Mouse (Mus musculus) frontal cortex, postnatal 14 days (tissue): Measurements from ENCODE around the gene Afdn.
"Not testable (repeated sequence)": the region's sequence is repeated elsewhere in the genome, so short reads cannot be mapped to it uniquely, and the experiment has no call there.

ENCODE experiments used
- DNase-seq, 2 experiments: peaks; one replicate each; pipeline ENCODE4 v3.0.0; 2022; ENCODE audit warnings: low spot score in 2 of 2

The Afdn gene

GRCm38 (mm10) chr17:13738916-13739315 is 21.4 kb upstream of the Afdn start:
- DNase-seq = no peak

DNA sequence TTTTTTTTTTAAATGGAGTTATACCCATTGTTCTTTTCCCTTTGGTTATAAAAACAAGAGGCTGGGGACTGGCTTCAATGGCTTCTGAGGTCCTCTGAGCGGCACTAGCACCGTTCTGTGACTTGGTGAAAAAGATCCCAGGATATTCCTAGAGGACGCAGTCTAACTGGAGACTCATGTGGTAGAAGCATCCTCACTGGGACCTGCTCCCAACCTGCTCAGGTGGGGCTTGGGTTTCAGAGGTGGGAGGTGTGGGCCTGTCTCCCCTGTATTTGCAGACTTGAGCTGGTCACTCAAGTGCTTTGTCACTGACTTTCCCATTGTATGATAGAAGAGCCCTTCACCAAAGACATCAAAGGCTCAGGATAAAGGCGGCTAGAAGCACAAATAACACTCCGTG is 20.4 kb upstream of the Afdn start:
- no peak for DNase-seq

DNA sequence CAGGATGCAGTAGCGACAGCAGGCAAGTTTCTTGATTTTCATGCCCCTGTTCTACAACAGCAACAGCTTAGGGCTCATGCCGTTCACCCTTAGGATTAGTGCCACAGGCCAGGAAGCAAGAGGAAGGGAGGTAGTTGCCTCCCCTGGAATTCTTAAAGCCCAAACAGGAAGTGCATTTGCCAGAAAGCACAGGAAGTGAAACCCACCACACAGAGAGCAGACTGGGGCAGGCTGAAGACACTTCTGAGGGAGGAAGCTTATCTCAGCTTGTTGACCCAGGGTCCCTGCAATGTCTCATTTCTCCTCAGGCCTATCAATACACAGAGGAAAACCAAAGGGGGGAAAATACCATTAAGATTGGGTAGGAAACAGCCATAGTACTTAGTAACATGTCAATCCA is 19.5 kb upstream of the Afdn start:
- no peak for DNase-seq

- no peak for DNase-seq
These were observed 18.7 kb upstream of the Afdn start for GRCm38 (mm10) chr17:13741611-13742010.

DNA sequence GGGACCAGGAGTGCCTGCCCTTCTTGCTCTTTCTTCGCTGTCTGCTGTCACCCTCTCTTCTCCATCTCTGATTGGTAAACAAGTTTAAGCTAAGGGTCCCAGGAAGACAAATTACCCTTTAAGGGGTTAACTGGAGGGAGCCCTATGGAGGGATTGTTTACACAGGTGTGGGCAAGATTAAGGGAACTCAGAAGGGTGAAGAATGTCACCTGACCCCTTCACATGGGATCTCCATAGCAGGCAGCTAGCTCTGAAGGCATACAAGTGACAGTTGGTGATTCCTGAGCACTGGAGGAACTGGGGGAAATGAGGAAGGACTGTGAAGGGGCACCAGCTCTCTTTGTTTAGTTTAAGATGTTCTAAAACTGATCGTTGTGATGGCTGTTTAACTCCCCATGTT is 18.0 kb upstream of the Afdn start:
- DNase-seq = no peak

DNA sequence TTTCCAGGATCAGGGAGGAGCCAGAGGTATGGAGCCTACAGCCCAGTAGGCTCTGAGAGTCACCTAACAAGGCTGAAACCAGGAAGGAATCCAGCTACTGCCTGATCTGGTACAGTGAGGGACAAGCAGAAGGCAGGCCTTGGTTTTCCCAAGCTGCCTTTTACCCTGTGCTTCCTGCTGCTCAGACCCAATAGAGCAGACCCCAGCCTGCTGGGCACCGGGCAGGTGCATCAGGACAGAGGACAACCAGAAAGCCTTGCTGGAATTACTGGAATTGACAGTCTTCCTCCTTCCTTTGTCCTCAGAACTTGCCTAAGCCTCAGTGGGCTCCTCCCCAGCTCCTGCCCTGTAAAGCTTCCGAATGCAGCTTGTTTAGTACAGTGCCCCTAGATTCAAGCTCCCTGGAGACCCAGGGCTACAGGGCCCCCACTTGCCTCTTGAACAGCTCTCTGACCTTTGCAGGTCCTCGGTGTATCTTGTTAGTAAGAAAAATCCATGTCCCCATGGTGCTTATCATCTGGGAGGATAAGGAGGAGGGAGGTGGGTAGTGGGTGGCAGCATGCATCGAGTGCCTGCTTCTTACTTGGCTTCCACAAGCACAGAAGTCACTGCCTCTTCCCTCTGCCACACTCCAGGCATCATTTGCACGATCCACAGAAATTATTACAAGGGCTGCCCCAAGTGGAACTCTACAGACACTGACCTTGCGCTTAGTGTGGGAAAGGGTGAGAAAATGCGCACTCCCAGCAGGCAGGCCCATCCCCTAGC is 17.2 kb upstream of the Afdn start:
- no peak for DNase-seq

DNA sequence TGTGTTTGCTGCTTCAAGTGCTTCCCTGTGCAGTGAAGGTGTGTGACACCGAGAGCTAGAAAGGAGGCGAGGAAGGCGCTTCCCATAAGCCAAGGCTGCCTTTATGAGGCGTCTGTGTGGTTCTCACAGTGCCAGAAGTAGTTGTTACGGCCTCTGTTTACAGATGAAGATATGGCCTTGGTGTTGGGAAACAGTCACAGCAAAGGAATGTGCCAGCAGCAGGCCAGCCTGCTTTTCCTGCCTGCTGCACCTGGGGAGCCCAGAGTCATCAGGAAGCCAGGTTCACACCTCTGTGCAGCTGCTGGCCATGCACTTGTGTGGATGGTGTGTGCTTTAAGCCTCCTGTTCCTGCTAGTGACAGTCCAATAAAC is 16.6 kb upstream of the Afdn start:
- no peak for DNase-seq

- no peak for DNase-seq
These were observed 16.1 kb upstream of the Afdn start for GRCm38 (mm10) chr17:13744219-13744618.

DNA sequence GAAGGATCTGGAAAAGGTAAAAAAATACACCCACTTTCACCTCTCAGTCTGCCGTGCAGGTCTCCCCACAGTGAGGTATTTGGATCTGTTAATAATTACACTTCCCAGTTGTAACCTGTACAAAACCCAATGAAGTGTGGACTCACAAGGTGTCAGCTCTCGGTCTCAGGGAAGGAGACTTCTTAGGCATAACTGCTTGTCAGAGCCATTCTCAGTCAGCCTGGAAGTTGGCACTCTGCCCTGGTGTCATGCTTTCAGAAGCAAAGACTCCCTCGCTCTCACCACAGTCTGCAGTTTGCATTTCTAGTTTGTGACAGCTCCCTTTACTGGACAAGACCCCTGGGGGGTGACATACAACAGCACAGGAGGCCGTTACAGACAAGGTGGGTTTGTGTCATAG is 15.5 kb upstream of the Afdn start:
- DNase-seq = no peak

DNA sequence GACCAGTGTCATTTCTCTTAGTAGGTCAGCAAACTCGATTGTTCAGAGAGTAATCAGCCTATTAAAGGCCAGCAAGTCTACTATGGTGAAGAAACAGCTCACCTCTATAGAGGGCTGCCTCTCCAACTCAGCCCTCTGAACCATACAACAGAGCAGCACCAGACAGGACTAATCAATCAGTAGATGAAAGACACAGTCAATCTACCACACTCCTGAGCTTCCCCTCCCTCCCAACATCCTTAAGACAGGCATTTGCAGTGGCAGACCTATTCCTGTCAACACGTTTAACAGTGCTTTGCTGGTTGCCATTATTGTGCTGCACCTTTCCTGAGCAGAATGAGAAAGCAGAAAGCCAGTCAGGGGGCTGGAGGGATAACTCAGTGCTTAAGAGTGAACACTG is 15.0 kb upstream of the Afdn start:
- no peak for DNase-seq

GRCm38 (mm10) chr17:13746330-13746729 is 14.0 kb upstream of the Afdn start:
- no peak for DNase-seq

DNA sequence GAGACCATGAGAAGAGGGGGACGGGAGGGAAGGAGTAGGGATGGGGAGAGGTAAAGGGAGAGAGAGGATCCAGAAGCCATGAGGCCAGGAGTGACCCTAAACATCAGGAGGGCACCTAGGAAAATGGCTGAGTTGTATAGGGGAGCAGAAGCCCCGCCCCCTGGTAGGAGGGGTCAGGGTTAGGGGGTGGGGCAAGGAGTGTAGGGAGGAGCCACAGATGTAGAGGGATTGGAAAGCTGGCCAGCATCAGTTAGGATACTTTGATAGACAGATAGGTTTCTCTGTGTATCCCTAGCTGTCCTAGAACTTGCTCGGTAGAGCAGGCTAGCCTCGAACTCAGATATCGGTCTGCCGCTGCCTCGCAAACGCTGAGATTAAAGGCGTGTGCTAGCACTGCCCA is 12.7 kb upstream of the Afdn start:
- no peak for DNase-seq

- DNase-seq = no peak
These were observed 11.3 kb upstream of the Afdn start for GRCm38 (mm10) chr17:13749027-13749426.

DNA sequence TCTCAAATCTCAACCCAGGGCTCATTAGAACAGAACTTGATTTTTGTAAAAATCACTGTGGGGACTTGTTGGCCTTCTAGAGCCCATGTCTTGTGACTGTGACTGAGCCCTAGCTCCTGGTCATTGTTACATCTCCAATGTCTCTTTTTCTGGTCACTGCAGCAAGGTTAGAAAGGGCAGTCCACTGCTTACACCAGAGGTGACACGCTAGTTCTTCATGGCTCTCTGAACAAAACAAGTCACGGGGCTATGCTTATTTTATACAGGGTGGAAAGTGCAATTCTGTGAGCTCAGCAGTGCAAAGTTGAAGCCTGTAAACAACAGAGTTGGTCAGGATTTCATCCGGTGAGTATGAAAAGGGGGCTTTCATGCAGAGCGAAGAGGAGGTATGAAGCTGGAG is 6.4 kb upstream of the Afdn start:
- no peak for DNase-seq

DNA sequence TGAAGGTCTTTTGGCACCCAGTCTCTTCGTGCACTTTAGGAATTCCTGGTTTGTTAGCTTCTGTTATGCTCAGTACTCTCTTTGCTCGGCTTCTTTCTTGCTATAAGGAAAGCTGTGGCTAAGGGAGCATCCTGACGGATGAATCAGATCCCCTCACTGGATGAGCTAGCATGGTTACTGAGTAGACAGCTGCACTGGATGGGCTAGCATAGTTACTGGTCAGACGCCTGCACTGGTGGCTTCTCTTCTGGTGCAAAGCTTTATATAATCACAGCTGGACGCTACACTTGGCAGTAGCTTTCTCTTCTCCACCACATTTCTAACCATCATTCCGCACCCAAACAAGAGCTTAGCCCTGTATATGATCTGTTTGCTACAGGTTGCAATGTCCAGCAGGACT is 5.4 kb upstream of the Afdn start:
- no peak for DNase-seq

GRCm38 (mm10) chr17:13758586-13758985 is 1.8 kb upstream of the Afdn start:
- DNase-seq = no peak

GRCm38 (mm10) chr17:13759156-13759852 is 1.0 kb upstream of the Afdn start:
- no peak for DNase-seq

DNA sequence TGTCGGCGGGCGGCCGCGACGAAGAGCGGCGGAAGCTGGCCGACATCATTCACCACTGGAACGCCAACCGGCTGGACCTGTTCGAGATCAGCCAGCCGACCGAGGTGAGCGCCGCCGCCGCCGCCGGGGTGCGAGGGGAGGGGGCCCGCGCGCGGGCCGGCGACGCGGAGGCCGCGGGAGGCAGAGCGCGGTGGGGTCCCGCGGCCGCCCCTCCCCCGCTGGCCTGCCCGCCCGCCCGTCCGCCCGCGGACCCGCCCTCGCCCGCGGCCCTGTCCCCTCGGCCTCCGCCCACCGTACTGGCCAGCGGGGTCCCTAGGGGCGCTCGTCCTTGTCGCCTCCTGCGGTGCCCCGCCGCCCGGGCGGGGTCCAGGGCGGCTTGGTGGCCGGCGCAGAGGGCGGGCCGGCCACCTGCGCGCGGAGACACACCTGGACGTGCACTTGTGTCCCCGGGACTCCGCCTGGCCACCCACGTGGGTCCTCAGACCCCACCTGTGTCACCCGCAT is 388 bp downstream of the Afdn start:
- no peak for DNase-seq

- peak in 1 of 2 experiments; percentile 44 for DNase-seq
These were observed 1.0 kb downstream of the Afdn start, which contains the start of gene Tcte2 for GRCm38 (mm10) chr17:13761179-13761913. Gene Tcte2, minus strand, starts transcription at chr17:13761825.

DNA sequence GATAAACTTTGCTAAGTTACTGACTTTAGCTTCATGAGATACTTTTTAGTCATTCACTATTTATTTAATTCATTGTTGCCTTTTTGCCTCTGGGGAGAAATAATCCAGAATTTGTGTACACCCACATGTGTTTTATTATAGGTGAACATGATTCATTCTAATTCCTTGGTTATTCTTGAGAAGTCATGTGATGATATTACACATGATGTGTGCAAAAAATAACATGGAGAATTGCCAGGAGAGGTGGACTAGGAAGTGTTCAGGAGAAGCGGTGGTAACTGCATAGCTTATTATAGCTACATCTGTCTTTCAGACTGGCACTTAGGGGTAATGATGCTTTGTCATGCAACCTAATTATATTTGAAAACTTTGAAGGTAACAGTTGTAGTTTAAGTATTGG is 3.5 kb downstream of the Afdn start:
- no peak for DNase-seq

GRCm38 (mm10) chr17:13764911-13765310 is 4.6 kb downstream of the Afdn start:
- DNase-seq = not testable (repeated sequence)

DNA sequence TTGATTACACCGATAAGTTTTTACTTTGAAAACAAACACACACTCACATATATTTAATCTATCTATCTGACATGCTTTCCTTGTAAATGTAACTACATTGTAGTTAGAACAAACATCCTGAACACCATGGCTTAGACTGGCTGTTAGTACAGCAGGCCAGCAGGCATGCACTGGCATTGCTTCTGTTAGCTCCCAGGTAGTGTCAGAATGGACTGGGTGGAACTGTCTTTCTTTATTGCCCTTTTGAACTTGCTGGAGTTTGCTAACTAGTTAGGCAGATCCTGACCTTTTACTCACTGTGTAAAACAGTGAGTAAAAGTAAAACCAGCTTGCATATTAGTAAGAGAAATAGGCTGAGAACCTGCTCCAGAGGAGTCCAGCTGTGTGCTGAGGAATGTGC is 8.2 kb downstream of the Afdn start:
- no peak for DNase-seq

GRCm38 (mm10) chr17:13769256-13769655 is 8.9 kb downstream of the Afdn start:
- no peak for DNase-seq
